Mouse (Mus musculus) right cerebral cortex, postnatal 25 days (tissue): ENCODE measurements around the gene Jun.

ENCODE experiments used
- DNase-seq: peaks from one replicate; pipeline ENCODE4 v3.0.0; 2022

Gene Jun

GRCm38 (mm10) chr4:95073214-95073750, 21.3 kb upstream of the Jun start:
- no peak for DNase-seq

- no peak for DNase-seq
These were observed 18.4 kb upstream of the Jun start for GRCm38 (mm10) chr4:95070407-95070806.

- no peak for DNase-seq
These were observed 16.3 kb upstream of the Jun start for GRCm38 (mm10) chr4:95068045-95068948.

- no peak for DNase-seq
These were observed 11.7 kb upstream of the Jun start for GRCm38 (mm10) chr4:95063609-95064210.

GRCm38 (mm10) chr4:95062873-95063272, 10.9 kb upstream of the Jun start:
- DNase-seq, result no peak

- no peak for DNase-seq
These were observed 5.2 kb upstream of the Jun start for GRCm38 (mm10) chr4:95057264-95057663.

GRCm38 (mm10) chr4:95055276-95055675, 3.3 kb upstream of the Jun start:
- no peak for DNase-seq

- DNase-seq, result no peak
These were observed 2.3 kb upstream of the Jun start for GRCm38 (mm10) chr4:95054336-95054735.

GRCm38 (mm10) chr4:95053791-95054117, 1.7 kb upstream of the Jun start:
- DNase-seq, result peak; percentile 33

- peak; percentile 89 for DNase-seq
These were observed 1.2 kb upstream of the Jun start for GRCm38 (mm10) chr4:95053041-95053790.

- DNase-seq, result peak; percentile 76
These were observed 631 bp downstream of the Jun start for GRCm38 (mm10) chr4:95051311-95051871.

- DNase-seq, result peak; percentile 83
These were observed 1.3 kb downstream of the Jun start for GRCm38 (mm10) chr4:95050518-95051278.

GRCm38 (mm10) chr4:95049884-95050517, 2.0 kb downstream of the Jun start:
- peak; percentile 65 for DNase-seq

- DNase-seq, result no peak
These were observed 2.9 kb downstream of the Jun start for GRCm38 (mm10) chr4:95049153-95049552.

GRCm38 (mm10) chr4:95048731-95049100, 3.3 kb downstream of the Jun start:
- no peak for DNase-seq

GRCm38 (mm10) chr4:95048021-95048730, 3.8 kb downstream of the Jun start:
- no peak for DNase-seq

- DNase-seq, result no peak
These were observed 6.9 kb downstream of the Jun start for GRCm38 (mm10) chr4:95045133-95045532.

GRCm38 (mm10) chr4:95044721-95045120, 7.3 kb downstream of the Jun start:
- DNase-seq, result no peak

GRCm38 (mm10) chr4:95038024-95038423, 14.0 kb downstream of the Jun start:
- DNase-seq, result no peak

- no peak for DNase-seq
These were observed 20.9 kb downstream of the Jun start for GRCm38 (mm10) chr4:95031158-95031557.
